Mouse (Mus musculus) neural tube, embryonic 11.5 days (tissue): ENCODE measurements around the gene B3gntl1. TPM values are rescaled to one million over a fixed set of nuclear protein-coding genes. Genes with fewer than 3 reads are reported as not detected.

Experiments
- ATAC-seq: fragments of 200-750 bp; cut with Nextera tagmentation; 2 replicates; pipeline ENCODE4 v1.8.0; 2017; ENCODE audit warnings: moderate number of reproducible peaks, mild to moderate bottlenecking, moderate TSS enrichment, moderate library complexity; ENCODE audit not compliant: insufficient read depth, low FRiP score, low TSS enrichment
- DNase-seq: peaks from one replicate; pipeline ENCODE4 v3.0.0-alpha.2; 2015; ENCODE audit warnings: low spot score
- H3K27ac ChIP-seq: fragments of 300-500 bp; sonication (generic); 2 replicates; pipeline ENCODE4 v1.5.1; 2014; ENCODE audit warnings: low read depth, mild to moderate bottlenecking, low read length
- H3K27me3 ChIP-seq: fragments of 300-500 bp; sonication (generic); 2 replicates; pipeline ENCODE4 v1.6.1; 2014; ENCODE audit warnings: mild to moderate bottlenecking, low read length, mixed read lengths; ENCODE audit not compliant: control insufficient read depth, insufficient read depth
- H3K36me3 ChIP-seq: fragments of 300-500 bp; sonication (generic); 2 replicates; pipeline ENCODE4 v1.6.1; 2014; ENCODE audit warnings: mild to moderate bottlenecking, low read length, moderate library complexity, mixed read lengths; ENCODE audit not compliant: control insufficient read depth, insufficient read depth
- H3K4me1 ChIP-seq: fragments of 300-500 bp; sonication (generic); 2 replicates; pipeline ENCODE4 v1.6.1; 2014; ENCODE audit warnings: low read length, mixed read lengths; ENCODE audit not compliant: control insufficient read depth, insufficient read depth
- H3K4me2 ChIP-seq: fragments of 300-500 bp; sonication (generic); 2 replicates; pipeline ENCODE4 v1.6.1; 2014; ENCODE audit warnings: low read depth, mild to moderate bottlenecking, moderate library complexity
- H3K4me3 ChIP-seq: fragments of 300-500 bp; sonication (generic); 2 replicates; pipeline ENCODE4 v1.5.1; 2014; ENCODE audit warnings: low read depth, low read length
- H3K9ac ChIP-seq: fragments of 300-500 bp; sonication (generic); 2 replicates; pipeline ENCODE4 v1.6.1; 2014; ENCODE audit warnings: mild to moderate bottlenecking, low read length
- H3K9me3 ChIP-seq: fragments of 300-500 bp; sonication (generic); 2 replicates; pipeline ENCODE4 v1.6.1; 2016; ENCODE audit warnings: low read length; ENCODE audit not compliant: control insufficient read depth
- WGBS: fragments of 180-500 bp; shearing (Covaris S2); extraction: QIAGEN DNeasy Blood & Tissue Kit; methylation state at CpG from one replicate; pipeline ENCODE4 v1.1.7; 2014; 5-methylcytosine and 5-hydroxymethylcytosine counted together
- polyA plus RNA-seq: library from polyadenylated mRNA; unstranded; fragments of >200 nt; fragmentation: Nextera tagmentation; extraction: Ambion mirVana; gene quantifications from 2 replicates; pipeline ENCODE4 v1.2.1, GENCODE M21; 2014

Gene B3gntl1
- polyA plus RNA-seq, 1 experiment from 2014 or later: 6.1 TPM

DNA sequence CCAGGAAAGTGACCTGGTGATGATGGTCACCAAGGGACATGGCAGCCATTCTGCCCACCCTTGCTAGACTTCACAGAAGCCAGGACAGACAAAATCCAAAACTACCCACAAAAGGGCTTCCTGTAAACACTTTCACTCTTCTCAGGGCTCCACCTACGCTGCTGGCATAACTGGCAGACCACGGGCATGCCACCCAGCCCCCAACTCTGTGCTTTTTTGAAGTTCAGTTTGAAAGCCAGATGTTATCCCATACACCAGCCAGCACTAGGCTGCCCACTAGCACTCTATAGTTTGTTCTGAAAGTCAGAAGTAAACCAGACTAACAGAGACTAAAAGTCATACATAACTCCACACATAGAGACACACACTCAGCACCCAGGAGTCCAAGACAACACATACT is 15.1 kb upstream of the B3gntl1 start:
- H3K36me3 ChIP-seq: no peaks in the 10 kb centered on the region
- no peak overlapping the region for H3K4me2 ChIP-seq
- H3K4me1 ChIP-seq: no peaks in the 10 kb centered on the region
- 88% methylated on average over 2 of the region's 2 CpGs for WGBS
- no peak for DNase-seq
- no peak overlapping the region for H3K4me3 ChIP-seq
- no peak overlapping the region for H3K9ac ChIP-seq
- no peaks in the 10 kb centered on the region for H3K9me3 ChIP-seq
- H3K27me3 ChIP-seq: no peaks in the 10 kb centered on the region
- ATAC-seq: no peak
- H3K27ac ChIP-seq: no peak overlapping the region

DNA sequence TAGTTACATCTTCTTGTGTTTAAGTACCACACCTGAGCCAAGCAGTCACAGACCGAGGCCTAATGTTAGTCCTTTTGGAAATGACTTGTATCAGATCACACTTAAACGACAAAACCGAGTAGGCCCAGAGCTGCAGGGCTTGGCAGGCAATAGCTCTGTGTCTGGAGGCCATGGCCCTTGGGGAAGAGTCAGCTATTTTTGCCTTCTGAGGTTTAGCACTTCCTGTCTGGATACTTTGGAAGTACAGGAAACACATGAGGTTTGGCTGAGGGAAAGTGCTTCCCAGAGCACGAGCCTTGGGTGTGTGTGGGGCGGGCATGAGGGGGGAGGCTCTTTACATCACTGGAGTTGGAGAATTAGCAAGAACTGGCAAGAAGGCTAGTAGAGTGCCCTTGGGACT is 13.7 kb upstream of the B3gntl1 start:
- Histone ChIP-seq H3K27me3 (no peaks in the 10 kb centered on the region), H3K36me3 (no peaks in the 10 kb centered on the region), H3K9me3 (no peaks in the 10 kb centered on the region), H3K4me2 (no peak overlapping the region), H3K4me3 (no peak overlapping the region), H3K27ac (no peak overlapping the region), H3K9ac (no peak overlapping the region), H3K4me1 (no peaks in the 10 kb centered on the region)
- 78% methylated on average over 5 of the region's 5 CpGs for WGBS
- no peak for ATAC-seq
- no peak for DNase-seq

DNA sequence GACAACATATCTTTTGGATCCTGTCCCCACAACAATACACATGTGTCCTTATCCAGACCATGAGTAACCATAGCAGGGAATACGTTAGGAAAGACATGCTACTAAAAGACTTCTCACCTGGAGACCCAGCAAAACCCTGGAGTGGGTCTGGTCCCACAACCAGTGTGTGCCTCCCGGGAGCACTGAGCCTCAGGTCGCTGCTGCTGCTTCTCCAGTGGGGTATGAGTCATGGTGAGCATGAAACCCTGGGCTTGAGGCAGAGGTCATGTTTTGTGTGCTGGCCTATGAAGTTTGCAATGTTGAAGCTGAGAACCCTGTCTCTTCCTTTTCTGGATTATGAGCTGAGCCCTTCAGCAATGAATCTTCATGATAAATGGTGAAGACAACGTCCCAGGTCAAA is 13.1 kb upstream of the B3gntl1 start:
- Histone ChIP-seq H3K4me3 (no peak overlapping the region), H3K9me3 (no peaks in the 10 kb centered on the region), H3K27ac (no peak overlapping the region), H3K4me2 (no peak overlapping the region), H3K36me3 (no peaks in the 10 kb centered on the region), H3K9ac (no peak overlapping the region), H3K4me1 (no peaks in the 10 kb centered on the region), H3K27me3 (no peaks in the 10 kb centered on the region)
- ATAC-seq: no peak
- 82% methylated on average over 4 of the region's 4 CpGs for WGBS
- DNase-seq: no peak

DNA sequence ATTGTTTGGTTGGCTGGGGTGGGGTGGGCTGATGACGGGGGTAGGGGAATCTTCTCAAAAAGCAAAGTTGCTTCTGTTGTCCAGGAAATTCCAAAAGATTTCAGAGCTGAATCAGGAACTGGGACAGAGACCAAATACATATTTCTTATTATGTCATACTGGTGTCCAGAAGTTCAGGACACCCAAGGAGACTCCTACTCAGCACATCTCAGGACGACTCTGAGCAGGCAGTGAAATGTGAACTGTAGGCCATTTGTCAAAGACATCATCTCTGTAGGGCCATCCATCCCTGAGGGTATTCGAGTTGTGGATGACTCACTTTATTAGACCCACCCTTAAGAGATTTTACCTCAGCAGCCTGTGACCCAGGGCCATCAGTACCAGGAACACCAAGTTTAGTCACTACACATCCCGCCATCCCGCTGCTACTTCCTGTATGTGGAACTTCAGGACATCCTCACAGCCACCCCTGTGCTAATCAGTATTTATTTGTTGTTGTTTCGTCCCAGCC is 12.6 kb upstream of the B3gntl1 start:
- Histone ChIP-seq H3K4me1 (no peaks in the 10 kb centered on the region), H3K4me2 (no peak overlapping the region), H3K9ac (no peak overlapping the region), H3K9me3 (no peaks in the 10 kb centered on the region), H3K36me3 (no peaks in the 10 kb centered on the region), H3K4me3 (no peak overlapping the region), H3K27ac (no peak overlapping the region), H3K27me3 (no peaks in the 10 kb centered on the region)
- 69% methylated on average over 6 of the region's 6 CpGs for WGBS
- DNase-seq: no peak
- no peak for ATAC-seq

DNA sequence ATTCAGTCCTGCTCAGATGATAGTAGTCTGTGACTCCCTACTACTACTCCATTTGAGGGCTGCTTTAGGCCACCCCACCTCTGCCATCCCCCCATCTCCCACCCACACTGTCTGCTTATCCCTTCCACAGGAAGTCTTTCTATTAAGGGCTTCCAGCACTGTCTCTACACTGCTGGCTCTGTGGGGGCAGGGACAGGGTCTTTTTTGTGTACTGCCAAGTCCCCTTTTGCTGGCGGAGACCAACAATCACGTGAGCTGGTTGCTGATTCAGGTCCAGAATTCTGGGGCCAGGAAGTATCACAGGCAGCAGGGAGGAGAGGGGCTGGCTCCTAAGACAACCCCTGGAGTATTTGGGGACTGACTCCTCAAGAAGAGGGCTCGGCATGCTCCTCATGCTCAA is 10.3 kb upstream of the B3gntl1 start:
- Histone ChIP-seq H3K9ac (no peak overlapping the region), H3K4me3 (no peak overlapping the region), H3K4me2 (no peak overlapping the region), H3K4me1 (no peaks in the 10 kb centered on the region), H3K27ac (no peak overlapping the region), H3K36me3 (no peaks in the 10 kb centered on the region), H3K27me3 (no peaks in the 10 kb centered on the region), H3K9me3 (no peaks in the 10 kb centered on the region)
- ATAC-seq (no peak), DNase-seq (no peak)
- 66% methylated on average over 3 of the region's 3 CpGs for WGBS

DNA sequence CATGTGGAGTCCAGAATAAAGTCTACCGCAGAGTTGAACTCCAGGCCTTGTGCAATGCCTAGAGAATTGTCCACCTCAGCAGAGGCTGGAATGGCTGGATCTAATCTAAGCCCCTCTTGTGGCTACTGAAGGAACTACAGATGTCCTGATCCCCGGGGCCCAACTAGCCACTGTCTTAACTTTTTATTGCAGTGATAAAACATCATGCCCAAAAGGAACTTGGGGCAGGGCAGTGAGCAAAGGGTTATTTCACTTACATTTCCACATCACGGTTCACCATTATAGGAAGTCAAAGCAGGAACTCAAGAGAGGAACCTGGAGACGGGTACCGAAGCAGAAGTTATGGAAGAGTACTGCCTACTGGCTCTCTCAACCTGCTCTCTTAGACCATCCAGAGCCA is 7.8 kb upstream of the B3gntl1 start:
- DNase-seq (no peak), ATAC-seq (no peak)
- H3K4me3 ChIP-seq: no peak overlapping the region
- H3K9me3 ChIP-seq: no peaks in the 10 kb centered on the region
- H3K27ac ChIP-seq: no peak overlapping the region
- no peak overlapping the region for H3K4me2 ChIP-seq
- no peaks in the 10 kb centered on the region for H3K4me1 ChIP-seq
- no peak overlapping the region for H3K9ac ChIP-seq
- WGBS: 71% methylated on average over 5 of the region's 5 CpGs
- H3K36me3 ChIP-seq: no peaks in the 10 kb centered on the region
- H3K27me3 ChIP-seq: no peaks in the 10 kb centered on the region

DNA sequence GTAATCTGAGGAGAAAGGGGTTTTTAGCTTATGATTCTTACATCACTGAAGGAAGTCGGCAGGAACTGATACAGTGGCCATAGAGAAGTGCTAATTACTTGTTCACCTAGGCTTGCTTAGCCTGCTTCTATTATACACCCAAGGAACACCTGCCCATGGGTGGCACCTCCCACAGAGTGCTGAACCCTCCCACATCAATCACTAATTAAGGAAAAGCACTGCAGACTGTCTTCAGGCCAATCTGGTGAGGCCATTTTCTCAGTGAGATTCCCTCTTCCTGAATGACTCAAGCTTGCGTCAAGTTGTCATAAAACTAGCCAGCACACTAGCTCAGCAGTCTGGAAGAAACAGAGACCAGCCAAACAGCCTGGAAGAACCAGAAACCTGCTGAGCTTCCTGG is 6.6 kb upstream of the B3gntl1 start:
- Histone ChIP-seq H3K4me3 (no peak overlapping the region), H3K9me3 (no peaks in the 10 kb centered on the region), H3K4me1 (no peaks in the 10 kb centered on the region), H3K27ac (no peak overlapping the region), H3K27me3 (no peaks in the 10 kb centered on the region), H3K4me2 (no peak overlapping the region), H3K9ac (no peak overlapping the region), H3K36me3 (no peaks in the 10 kb centered on the region)
- DNase-seq (no peak), ATAC-seq (no peak)
- WGBS: 73% methylated on average over 2 of the region's 2 CpGs

DNA sequence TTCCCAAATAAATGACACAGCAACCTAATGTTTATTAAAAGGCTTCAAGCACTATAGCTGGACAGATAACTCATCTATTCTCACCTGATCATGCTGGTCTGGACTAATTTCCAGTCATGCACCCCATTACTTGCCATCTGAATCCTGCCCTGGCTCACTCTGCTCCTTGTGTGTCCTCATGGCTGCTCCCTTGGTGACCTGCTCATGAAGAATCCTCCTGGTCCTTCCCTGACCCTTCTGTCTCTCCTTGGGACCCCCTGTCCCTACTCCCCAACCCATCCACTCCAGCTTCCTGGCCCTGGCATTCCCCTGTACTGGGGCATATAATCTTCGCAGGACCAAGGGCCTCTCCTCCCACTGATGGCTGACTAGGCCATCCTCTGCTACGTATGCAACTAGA is 3.9 kb upstream of the B3gntl1 start:
- 96% methylated on average over 2 of the region's 2 CpGs for WGBS
- no peak for DNase-seq
- no peaks in the 10 kb centered on the region for H3K27me3 ChIP-seq
- no peak overlapping the region for H3K27ac ChIP-seq
- H3K9me3 ChIP-seq: no peaks in the 10 kb centered on the region
- no peak overlapping the region for H3K9ac ChIP-seq
- no peak for ATAC-seq
- H3K4me2 ChIP-seq: no peak overlapping the region
- H3K36me3 ChIP-seq: no peaks in the 10 kb centered on the region
- H3K4me1 ChIP-seq: no peaks in the 10 kb centered on the region
- H3K4me3 ChIP-seq: no peak overlapping the region

DNA sequence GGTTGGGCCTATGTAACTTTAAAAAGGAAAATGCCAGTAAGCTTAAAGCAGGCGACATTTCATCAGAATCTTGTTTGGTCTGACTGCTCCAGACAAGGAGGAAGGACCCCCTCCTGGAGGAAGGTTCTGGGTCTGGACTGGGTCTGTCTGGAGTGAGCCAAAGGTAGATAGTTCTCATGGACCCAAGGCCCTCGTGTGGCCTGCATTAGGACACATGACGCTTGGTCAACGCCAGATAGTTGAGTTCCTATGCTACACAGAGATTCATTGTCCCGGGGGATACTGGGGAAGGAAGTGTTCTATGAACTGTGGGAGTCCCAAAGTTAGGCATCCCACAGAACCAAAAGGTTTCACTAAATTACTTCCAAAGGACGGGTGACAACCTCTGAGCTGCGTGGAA is 676 bp upstream of the B3gntl1 start:
- Histone ChIP-seq H3K27ac (no peak overlapping the region), H3K4me2 (peak overlapping the region; percentile 40), H3K36me3 (no peaks in the 10 kb centered on the region), H3K9me3 (no peaks in the 10 kb centered on the region), H3K9ac (peak overlapping the region; percentile 27), H3K4me1 (no peaks in the 10 kb centered on the region), H3K4me3 (peak overlapping the region; percentile 59), H3K27me3 (no peaks in the 10 kb centered on the region)
- ATAC-seq (peak; percentile 28), DNase-seq (no peak)
- 81% methylated on average over 7 of the region's 7 CpGs for WGBS
